Mouse (Mus musculus) A20 (cell line): ENCODE results near the gene Sult6b1.
A peak's percentile ranks its signal among the peaks of the same experiment; 100 is the strongest.

Experiments used
- DNase-seq: peaks from one replicate; pipeline ENCODE4 v3.0.0-alpha.2; 2011; ENCODE audit warnings: low read depth, low spot score

Gene Sult6b1

DNA sequence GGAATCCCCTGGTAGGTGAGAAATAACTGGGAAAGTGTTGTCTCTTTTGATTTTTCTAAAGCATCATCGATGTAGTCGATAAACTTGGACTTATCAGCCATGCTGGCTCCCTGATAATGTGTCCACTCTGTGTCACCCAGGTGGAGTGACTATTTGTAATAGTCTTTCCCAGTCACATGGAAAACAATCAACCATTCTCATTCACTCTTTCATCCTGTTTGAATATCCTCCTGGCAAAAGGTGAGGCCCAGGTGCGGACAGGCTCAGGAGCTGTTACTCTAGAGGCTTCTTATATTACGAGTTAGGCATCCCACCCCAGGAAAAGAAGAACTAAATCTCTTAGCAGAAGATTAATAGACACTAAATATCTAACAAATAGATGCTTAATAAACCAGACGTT lies at the start of gene Sult6b1:
TSS of gene Sult6b1 (minus strand) at position 101 of the 400 bp plus-strand sequence.
- DNase-seq, result no peak

GRCm38 (mm10) chr17:78953240-78953639 lies 46.4 kb upstream of the Sult6b1 start:
- no peak for DNase-seq

GRCm38 (mm10) chr17:78952070-78952469 lies 45.3 kb upstream of the Sult6b1 start:
- DNase-seq, result no peak

DNA sequence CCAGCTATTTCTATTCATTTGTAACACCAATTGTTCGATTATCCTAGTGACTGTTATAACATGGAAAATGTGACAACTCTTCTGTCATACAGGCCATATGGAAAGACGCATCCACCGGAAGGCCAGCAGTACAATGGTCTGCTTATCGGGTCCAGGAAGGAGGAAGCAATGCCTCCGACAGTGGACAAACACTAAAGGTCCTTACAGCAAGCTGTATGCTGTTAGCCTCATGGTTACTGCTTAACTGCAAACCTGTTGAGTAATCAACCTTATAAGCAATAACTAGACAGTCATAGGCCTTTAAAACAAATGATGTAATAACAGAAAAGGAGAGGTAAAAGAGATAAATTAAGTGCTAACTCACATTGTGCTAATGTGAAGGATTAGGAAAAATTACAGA lies 44.4 kb upstream of the Sult6b1 start:
- DNase-seq, result no peak

DNA sequence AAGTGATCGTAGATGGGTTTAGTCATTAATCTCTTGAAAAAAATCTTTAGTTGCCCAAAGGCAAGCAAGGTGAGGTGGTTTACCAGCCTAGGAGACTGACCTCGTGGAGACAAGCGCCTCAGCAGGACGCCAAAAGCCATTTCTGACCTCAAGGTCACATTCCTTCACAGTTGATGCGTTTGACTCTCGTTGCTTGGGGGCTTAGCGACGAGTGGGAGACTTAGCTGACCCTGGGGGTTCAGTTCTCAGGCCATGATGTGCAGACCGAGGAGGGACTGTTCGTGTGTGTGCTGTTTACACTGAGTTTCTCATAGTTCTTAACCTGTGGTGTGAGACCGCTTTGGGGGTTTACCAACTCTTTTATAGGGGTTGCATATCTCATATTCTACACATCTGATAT lies 35.8 kb upstream of the Sult6b1 start:
- DNase-seq, result no peak

- no peak for DNase-seq
These were observed 32.1 kb upstream of the Sult6b1 start for GRCm38 (mm10) chr17:78938927-78939326.

DNA sequence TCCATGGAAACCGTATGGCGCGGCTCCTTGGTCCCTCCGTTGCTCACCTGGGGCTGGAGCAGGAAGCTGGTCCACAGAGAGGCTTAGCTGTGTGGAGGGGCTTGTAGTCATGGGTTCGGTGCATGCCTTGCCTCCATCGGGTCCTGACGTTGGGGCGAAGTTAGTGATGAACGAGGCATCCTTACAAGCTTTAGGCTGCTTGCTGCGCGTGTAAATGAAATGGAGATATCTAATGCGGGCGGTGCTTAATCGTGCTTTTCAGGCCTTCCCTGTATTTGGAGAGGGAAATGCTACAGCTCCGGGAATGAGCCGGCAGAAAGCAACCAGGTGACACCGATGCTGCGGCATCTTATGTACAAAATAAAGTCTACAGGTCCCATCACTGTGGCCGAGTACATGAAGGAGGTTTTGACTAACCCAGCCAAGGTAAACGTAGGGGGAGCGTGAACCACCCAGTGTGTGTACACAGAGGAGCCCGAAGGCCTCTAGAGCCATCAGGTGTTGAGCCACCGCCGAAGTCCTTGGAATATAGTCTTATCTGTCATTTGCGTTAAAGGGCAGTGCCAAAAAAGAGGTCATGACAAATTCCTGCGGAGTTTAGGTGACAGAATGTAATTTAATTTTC lies 30.5 kb upstream of the Sult6b1 start:
- DNase-seq, result no peak

DNA sequence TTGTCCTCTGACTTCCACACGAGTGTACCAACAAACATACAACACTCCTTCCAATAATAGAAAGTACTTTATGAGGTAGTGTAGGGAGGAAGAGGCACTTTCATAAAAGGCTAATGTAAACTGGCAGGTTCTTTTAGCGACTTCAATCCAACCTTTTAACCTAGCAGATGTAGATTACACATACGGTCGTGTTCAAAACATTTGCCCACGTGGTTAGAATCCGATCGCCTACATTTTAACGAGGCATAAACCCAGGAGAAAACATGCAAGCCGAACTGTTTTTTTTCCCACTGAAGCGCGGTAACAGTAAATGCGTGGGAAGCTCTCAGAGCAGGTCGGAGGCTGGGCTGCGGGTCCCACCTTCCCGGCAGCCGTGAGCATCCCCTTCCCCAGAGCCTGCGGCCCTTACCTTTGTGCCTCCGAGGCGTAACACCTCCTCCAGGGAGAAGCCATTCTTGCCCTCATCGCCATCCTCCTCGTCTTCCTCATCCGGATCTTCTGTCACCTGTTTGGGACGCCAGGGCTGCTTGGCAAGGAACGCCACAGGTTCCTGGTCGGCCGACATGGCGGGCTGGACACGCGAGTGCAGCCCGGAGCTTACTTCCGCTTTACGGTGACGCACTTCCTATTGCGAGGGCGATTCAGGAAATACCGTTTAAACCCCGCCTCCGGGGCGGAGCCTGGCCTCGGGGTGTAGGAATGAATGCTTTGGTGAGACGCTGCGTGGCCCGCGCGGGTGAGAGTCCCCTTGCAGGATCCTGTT lies 29.9 kb upstream of the Sult6b1 start, which contains the start of the genes Cebpz and Ndufaf7:
TSS of gene Cebpz (minus strand) at position 601 of the 763 bp plus-strand sequence.
TSS of gene Ndufaf7 (plus strand) at position 671 of the 763 bp plus-strand sequence.
- DNase-seq, result peak; percentile 98

- DNase-seq, result peak; percentile 52
These were observed 29.1 kb upstream of the Sult6b1 start for GRCm38 (mm10) chr17:78935857-78936256.

DNA sequence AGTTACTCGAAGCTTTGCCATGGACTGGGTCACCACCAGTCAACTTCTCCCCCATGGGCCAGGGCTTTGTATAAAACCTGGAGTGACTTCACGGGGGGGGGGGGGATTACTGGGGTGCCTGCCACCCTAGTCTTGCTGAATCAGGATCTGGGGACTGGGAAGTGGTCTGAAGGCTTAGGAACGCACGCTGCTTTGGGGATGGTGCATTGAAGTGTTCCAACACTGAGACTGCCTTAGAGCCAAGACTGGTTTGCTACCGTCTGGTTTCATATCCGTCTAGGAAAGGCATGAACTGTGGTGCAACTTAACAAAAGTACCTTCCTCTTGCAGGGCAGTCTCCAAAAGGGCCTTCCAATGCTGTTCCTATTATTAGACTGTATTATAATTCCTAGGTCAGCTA lies 10.9 kb upstream of the Sult6b1 start:
- no peak for DNase-seq

- no peak for DNase-seq
These were observed 10.1 kb upstream of the Sult6b1 start for GRCm38 (mm10) chr17:78916899-78917298.

DNA sequence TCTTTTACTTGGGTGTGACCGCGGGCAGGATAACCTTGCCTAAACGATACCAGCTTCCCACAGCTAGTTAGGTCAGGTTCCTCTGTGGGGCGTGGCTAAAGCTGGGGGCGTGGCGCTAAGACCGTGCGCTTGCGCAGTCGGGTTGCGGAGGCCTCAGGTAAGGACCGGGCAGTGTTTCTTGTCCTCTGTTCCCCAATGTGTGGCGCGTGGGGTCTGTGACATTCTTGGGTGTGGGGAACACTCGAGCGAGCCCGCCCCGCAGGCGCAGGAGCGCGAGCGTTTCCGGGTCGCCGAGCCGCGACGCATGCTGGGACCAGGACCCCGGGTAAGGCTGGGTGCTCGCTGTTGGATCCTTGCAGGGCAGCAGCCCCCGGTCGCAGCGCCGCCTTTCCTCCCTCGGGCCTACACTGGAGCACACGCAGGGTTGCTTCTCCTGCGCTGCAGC lies 9.6 kb upstream of the Sult6b1 start, which contains the start of gene Cebpzos:
TSS of gene Cebpzos (plus strand) at position 132 of the 445 bp plus-strand sequence.
- peak; percentile 92 for DNase-seq

DNA sequence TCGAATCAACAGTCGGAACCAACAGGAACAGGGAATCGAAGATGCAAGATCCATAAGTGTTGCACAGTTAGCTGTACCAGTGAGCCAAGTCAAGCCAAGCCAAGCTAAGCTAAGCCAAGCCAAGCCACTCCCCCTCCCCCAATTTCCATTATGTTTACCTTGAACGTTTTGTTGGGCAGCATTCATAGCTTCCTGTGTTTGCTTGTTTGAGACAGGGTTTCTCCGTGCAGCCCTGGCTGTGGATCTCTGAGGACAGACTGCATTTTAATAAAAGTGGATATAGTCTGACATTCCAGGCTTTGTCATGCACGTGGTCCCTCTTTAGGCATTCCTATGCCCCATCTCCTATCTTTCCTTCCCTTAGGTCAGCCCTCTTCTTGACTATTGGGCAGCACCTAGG lies 9.0 kb upstream of the Sult6b1 start:
- DNase-seq, result peak; percentile 19

- no peak for DNase-seq
These were observed 7.1 kb upstream of the Sult6b1 start for GRCm38 (mm10) chr17:78913921-78914320.

DNA sequence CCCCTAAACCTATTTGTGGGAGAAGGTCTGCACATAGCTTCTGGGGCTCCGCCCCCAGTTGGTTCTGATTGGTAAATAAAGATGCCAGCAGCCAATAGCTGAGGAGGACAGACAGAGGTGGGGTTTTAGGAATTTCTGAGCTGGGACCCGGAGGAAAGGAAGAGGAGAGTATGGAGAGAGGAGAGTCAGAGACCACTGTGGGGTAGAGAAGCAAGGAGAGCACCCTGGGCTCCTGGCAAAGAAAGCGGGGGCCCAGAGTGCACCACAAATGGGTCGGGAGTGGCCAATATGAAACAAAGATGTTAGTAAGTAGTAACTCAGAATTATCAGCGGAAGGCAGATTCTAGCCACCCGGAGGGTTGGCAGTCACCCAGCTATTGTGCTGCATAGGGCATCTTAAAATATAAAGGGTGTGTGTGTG lies 6.1 kb upstream of the Sult6b1 start:
- no peak for DNase-seq

DNA sequence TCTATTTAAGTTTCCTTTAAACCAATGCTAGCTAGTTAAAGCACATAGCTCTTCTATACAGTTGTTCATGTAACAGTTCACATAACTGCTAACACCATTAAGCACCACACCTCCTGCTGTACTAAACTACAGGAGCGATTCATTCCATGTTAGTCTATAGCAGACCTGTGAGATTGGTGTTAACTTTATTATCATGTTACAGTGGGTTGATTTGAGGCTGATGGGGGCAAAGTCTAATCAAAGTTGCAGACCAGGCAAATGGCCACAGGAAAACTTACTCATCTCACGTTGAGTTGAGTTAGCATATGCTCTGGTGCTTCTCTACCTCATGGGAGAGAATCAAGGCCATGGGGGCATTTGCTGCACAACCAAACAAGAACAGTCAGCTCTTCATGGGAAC lies 2.6 kb upstream of the Sult6b1 start:
- DNase-seq, result no peak

- DNase-seq, result peak; percentile 36
These were observed 3.6 kb downstream of the Sult6b1 start for GRCm38 (mm10) chr17:78903158-78903557.

DNA sequence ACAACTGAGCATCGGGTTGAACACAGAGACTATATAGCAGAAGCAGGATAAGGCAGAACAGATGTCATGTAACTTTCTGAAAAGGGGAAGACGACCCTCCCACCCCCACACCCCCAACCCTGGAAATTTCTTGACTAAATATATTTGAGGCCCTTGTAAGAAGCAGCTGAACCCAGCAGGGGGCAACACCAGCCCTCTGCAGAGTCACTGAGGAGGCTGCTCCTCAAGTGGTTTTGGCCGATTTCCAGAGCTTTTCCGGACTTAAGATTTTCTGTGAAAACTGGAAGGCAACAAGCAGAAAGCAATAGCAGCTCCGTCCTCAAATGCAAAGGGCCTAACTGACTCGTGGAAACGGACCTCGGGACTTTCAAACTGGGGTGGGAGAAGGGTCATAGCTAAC lies 11.4 kb downstream of the Sult6b1 start:
- peak; percentile 24 for DNase-seq

- no peak for DNase-seq
These were observed 11.8 kb downstream of the Sult6b1 start for GRCm38 (mm10) chr17:78894991-78895390.

- DNase-seq, result no peak
These were observed 15.8 kb downstream of the Sult6b1 start for GRCm38 (mm10) chr17:78891020-78891419.

GRCm38 (mm10) chr17:78889184-78889583 lies 17.6 kb downstream of the Sult6b1 start:
- DNase-seq, result no peak

DNA sequence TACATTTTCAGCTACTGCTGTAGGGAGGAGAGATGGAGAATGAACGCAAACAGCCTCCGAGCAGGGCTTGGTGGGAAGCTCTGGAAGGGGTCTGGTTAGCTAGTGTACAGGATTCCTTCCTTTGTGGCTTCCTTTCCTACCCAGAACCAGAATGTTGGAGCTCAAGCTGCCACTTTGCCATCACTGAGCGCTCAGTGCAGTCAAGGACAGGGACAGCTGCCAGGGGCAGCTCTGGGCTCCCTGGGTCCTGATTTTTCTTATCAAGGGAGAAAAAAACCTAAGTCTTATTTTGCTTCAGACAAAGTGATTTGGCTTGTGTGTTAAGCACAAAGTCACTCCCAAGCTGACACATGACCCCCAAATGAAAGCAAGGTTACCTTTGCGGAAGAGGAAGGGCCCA lies 18.2 kb downstream of the Sult6b1 start:
- DNase-seq, result no peak
